Mouse (Mus musculus) ES-Bruce4 (cell line): Measurements from ENCODE around the gene Rho. TPM values are rescaled to one million over a fixed set of nuclear protein-coding genes. Genes with fewer than 3 reads are reported as not detected.

Source experiments
- H3K27ac ChIP-seq: 2 replicates; pipeline ENCODE4 v1.5.1; 2012; ENCODE audit warnings: low read length, inconsistent platforms; ENCODE audit not compliant: insufficient read depth
- H3K27me3 ChIP-seq: 2 replicates; pipeline ENCODE4 v1.6.1; 2012; ENCODE audit warnings: mild to moderate bottlenecking, low read length, inconsistent platforms; ENCODE audit not compliant: control insufficient read depth, poor library complexity, insufficient read depth, severe bottlenecking
- H3K36me3 ChIP-seq: 2 replicates; pipeline ENCODE4 v1.6.1; 2012; ENCODE audit warnings: inconsistent platforms, mild to moderate bottlenecking, low read length, moderate library complexity; ENCODE audit not compliant: control insufficient read depth, poor library complexity, insufficient read depth, severe bottlenecking
- H3K4me1 ChIP-seq: one replicate; pipeline ENCODE4 v1.8.1; 2011; ENCODE audit warnings: low read length; ENCODE audit not compliant: control insufficient read depth, insufficient read depth
- H3K4me3 ChIP-seq: 2 replicates; pipeline ENCODE4 v1.5.1; 2011; ENCODE audit warnings: low read depth, mild to moderate bottlenecking, low read length
- H3K9ac ChIP-seq: 2 replicates; pipeline ENCODE4 v1.6.1; 2012; ENCODE audit warnings: low read depth, mild to moderate bottlenecking, inconsistent platforms; ENCODE audit not compliant: poor library complexity, severe bottlenecking
- H3K9me3 ChIP-seq: replicated peaks from 2 replicates; pipeline ENCODE4 v1.6.1; 2012; ENCODE audit warnings: mild to moderate bottlenecking, low read length, inconsistent platforms; ENCODE audit not compliant: control insufficient read depth, poor library complexity, insufficient read depth, severe bottlenecking
- CTCF ChIP-seq: IDR thresholded peaks from one replicate; pipeline ENCODE4 v1.8.1; 2011; ENCODE audit warnings: low read depth, low read length
- EP300 ChIP-seq: IDR thresholded peaks from 2 replicates; pipeline ENCODE4 v1.6.1; 2011; ENCODE audit warnings: low read depth, low read length; ENCODE audit not compliant: insufficient read depth
- POLR2A ChIP-seq: IDR thresholded peaks from one replicate; pipeline ENCODE4 v1.8.1; 2011; ENCODE audit warnings: low read length; ENCODE audit not compliant: insufficient read depth
- polyA plus RNA-seq: library from polyadenylated mRNA; stranded (reverse); fragments of >200 nt; gene quantifications from 2 replicates; pipeline ENCODE4 v1.2.4, GENCODE M21; 2011; ENCODE audit warnings: low read depth; ENCODE audit not compliant: missing spikeins, insufficient read depth, insufficient read length

The Rho gene
- polyA plus RNA-seq, 1 experiment, result 0.46 TPM

GRCm38 (mm10) chr6:115982889-115983288 lies 51.3 kb downstream of the Rho start:
- Histone ChIP-seq H3K9ac (no peak overlapping the region), H3K27me3 (no peaks in the 10 kb centered on the region), H3K4me1 (no peaks in the 10 kb centered on the region), H3K27ac (no peak overlapping the region), H3K36me3 (no peaks in the 10 kb centered on the region), H3K4me3 (no peak overlapping the region), H3K9me3 (no peaks in the 10 kb centered on the region)
- TF ChIP-seq EP300 (no peak), POLR2A (no peak), CTCF (no peak)

GRCm38 (mm10) chr6:115983306-115984038 lies 51.9 kb downstream of the Rho start:
- no peaks in the 10 kb centered on the region for H3K27me3 ChIP-seq
- H3K9ac ChIP-seq, result no peak overlapping the region
- no peaks in the 10 kb centered on the region for H3K36me3 ChIP-seq
- no peak overlapping the region for H3K4me3 ChIP-seq
- H3K9me3 ChIP-seq, result no peaks in the 10 kb centered on the region
- no peak for TF ChIP-seq POLR2A
- TF ChIP-seq CTCF, result no peak
- TF ChIP-seq EP300, result no peak
- H3K27ac ChIP-seq, result no peak overlapping the region
- no peaks in the 10 kb centered on the region for H3K4me1 ChIP-seq

- H3K4me3 ChIP-seq, result no peak overlapping the region
- no peaks in the 10 kb centered on the region for H3K9me3 ChIP-seq
- H3K9ac ChIP-seq, result no peak overlapping the region
- TF ChIP-seq CTCF (no peak), POLR2A (no peak), EP300 (no peak)
- H3K36me3 ChIP-seq, result no peaks in the 10 kb centered on the region
- H3K27ac ChIP-seq, result no peak overlapping the region
- H3K4me1 ChIP-seq, result no peaks in the 10 kb centered on the region
- no peaks in the 10 kb centered on the region for H3K27me3 ChIP-seq
Observed at GRCm38 (mm10) chr6:115984580-115984979, 53.0 kb downstream of the Rho start.

- H3K4me1 ChIP-seq, result no peaks in the 10 kb centered on the region
- no peak overlapping the region for H3K9ac ChIP-seq
- H3K9me3 ChIP-seq, result no peaks in the 10 kb centered on the region
- no peak overlapping the region for H3K27ac ChIP-seq
- H3K4me3 ChIP-seq, result no peak overlapping the region
- TF ChIP-seq POLR2A (no peak), EP300 (no peak), CTCF (no peak)
- no peaks in the 10 kb centered on the region for H3K36me3 ChIP-seq
- no peaks in the 10 kb centered on the region for H3K27me3 ChIP-seq
Observed at GRCm38 (mm10) chr6:115985622-115986021, 54.1 kb downstream of the Rho start.

- no peaks in the 10 kb centered on the region for H3K27me3 ChIP-seq
Observed at GRCm38 (mm10) chr6:115986472-115987095, 55.0 kb downstream of the Rho start.

GRCm38 (mm10) chr6:115987096-115987747 lies 55.7 kb downstream of the Rho start:
- no peak for TF ChIP-seq CTCF
- TF ChIP-seq POLR2A, result no peak
- TF ChIP-seq EP300, result no peak
- Histone ChIP-seq H3K27me3 (no peaks in the 10 kb centered on the region), H3K9ac (no peak overlapping the region), H3K4me3 (no peak overlapping the region), H3K9me3 (no peaks in the 10 kb centered on the region), H3K4me1 (no peaks in the 10 kb centered on the region), H3K27ac (no peak overlapping the region), H3K36me3 (no peaks in the 10 kb centered on the region)

More at GRCm38 (mm10) chr6:115986472-115987095, 55.0 kb downstream of the Rho start:
- no peaks in the 10 kb centered on the region for H3K9me3 ChIP-seq
- H3K4me3 ChIP-seq, result no peak overlapping the region
- no peaks in the 10 kb centered on the region for H3K4me1 ChIP-seq
- H3K36me3 ChIP-seq, result no peaks in the 10 kb centered on the region
- no peak overlapping the region for H3K27ac ChIP-seq
- no peak overlapping the region for H3K9ac ChIP-seq
- TF ChIP-seq POLR2A (no peak), EP300 (no peak), CTCF (no peak)
